Mouse (Mus musculus) ES-Bruce4 (cell line): Measurements from ENCODE around the gene Tomm7.

ENCODE experiments used
- CTCF ChIP-seq: IDR thresholded peaks from one replicate; pipeline ENCODE4 v1.8.1; 2011; ENCODE audit warnings: low read depth, low read length
- POLR2A ChIP-seq: IDR thresholded peaks from one replicate; pipeline ENCODE4 v1.8.1; 2011; ENCODE audit warnings: low read length; ENCODE audit not compliant: insufficient read depth

GRCm38 (mm10) chr5:23862291-23862690 is 18.3 kb upstream of the Tomm7 start:
- TF ChIP-seq POLR2A (no peak), CTCF (no peak)
